Mouse (Mus musculus) lung, postnatal 0 days (tissue): ENCODE measurements around the gene Pttg1ip.

Source experiments
- CTCF ChIP-seq: IDR thresholded peaks from 2 replicates; pipeline ENCODE4 v1.5.1; 2016; ENCODE audit warnings: antibody characterized with exemption, mild to moderate bottlenecking
- EP300 ChIP-seq: IDR thresholded peaks from 2 replicates; pipeline ENCODE4 v1.6.1; 2016; ENCODE audit warnings: antibody characterized with exemption, mild to moderate bottlenecking, control low read depth

DNA sequence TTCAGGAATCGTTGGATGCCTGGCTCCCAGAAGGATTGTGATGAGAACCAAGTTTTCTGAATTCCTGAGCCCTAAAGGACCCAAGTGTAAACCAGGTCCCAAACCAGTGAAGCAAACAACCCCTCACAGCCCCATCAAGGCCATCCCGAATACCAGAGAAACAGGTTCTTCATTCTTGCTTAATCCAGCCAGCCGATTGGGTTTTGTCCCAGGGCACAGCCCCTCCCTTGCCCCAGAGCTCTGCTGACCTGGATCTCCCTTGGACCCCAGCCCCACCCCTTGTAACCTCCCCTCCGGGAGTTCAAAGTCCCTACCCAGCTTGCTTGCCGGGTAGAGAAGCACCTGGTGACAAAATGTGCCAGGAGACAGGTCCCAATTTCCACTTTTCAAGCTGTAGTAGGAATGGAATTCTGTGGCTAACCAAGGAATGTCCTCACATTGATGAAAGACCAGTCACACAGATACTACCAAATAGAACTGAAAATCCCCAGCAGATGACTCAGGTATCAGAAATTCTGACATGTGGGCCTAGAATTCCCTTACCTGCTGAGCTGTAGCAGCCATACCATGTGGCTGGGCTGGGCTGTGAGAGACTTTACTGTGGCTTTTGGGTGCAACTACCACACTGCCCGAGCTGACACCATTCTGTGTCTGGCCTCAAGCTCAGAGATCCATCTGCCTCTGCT is 11.4 kb upstream of the Pttg1ip start:
- TF ChIP-seq CTCF: no peak
- no peak for TF ChIP-seq EP300
